Mouse (Mus musculus) limb, embryonic 15.5 days (tissue): Measurements from ENCODE around the gene Anapc11. TPM values are rescaled to one million over a fixed set of nuclear protein-coding genes. Genes with fewer than 3 reads are reported as not detected.

ENCODE experiments used
- ATAC-seq: fragments of 200-750 bp; cut with Nextera tagmentation; 2 replicates; pipeline ENCODE4 v1.8.0; 2017; ENCODE audit warnings: low read depth, moderate TSS enrichment; ENCODE audit not compliant: insufficient number of reproducible peaks, low FRiP score, low TSS enrichment
- H3K27ac ChIP-seq: fragments of 300-500 bp; sonication (generic); 2 replicates; pipeline ENCODE4 v1.5.1; 2015; ENCODE audit warnings: moderate library complexity, mild to moderate bottlenecking, inconsistent platforms
- H3K27me3 ChIP-seq: fragments of 300-500 bp; sonication (generic); 2 replicates; pipeline ENCODE4 v1.6.1; 2015; ENCODE audit warnings: inconsistent platforms
- H3K36me3 ChIP-seq: fragments of 300-500 bp; sonication (generic); 2 replicates; pipeline ENCODE4 v1.6.1; 2015; ENCODE audit warnings: inconsistent platforms
- H3K4me1 ChIP-seq: fragments of 300-500 bp; sonication (generic); 2 replicates; pipeline ENCODE4 v1.6.1; 2015; ENCODE audit warnings: inconsistent platforms
- H3K4me2 ChIP-seq: fragments of 300-500 bp; sonication (generic); 2 replicates; pipeline ENCODE4 v1.6.1; 2015; ENCODE audit warnings: mild to moderate bottlenecking, inconsistent platforms
- H3K4me3 ChIP-seq: fragments of 300-500 bp; sonication (generic); 2 replicates; pipeline ENCODE4 v1.5.1; 2015; ENCODE audit warnings: mild to moderate bottlenecking, inconsistent platforms
- H3K9ac ChIP-seq: fragments of 300-500 bp; sonication (generic); 2 replicates; pipeline ENCODE4 v1.6.1; 2015; ENCODE audit warnings: inconsistent platforms
- H3K9me3 ChIP-seq: fragments of 300-500 bp; sonication (generic); 2 replicates; pipeline ENCODE4 v1.6.1; 2016; ENCODE audit warnings: inconsistent platforms
- WGBS: fragments of 180-500 bp; shearing (Covaris S2); methylation state at CpG from one replicate; pipeline ENCODE4 v1.1.7; 2015; 5-methylcytosine and 5-hydroxymethylcytosine counted together
- polyA plus RNA-seq: library from polyadenylated mRNA; unstranded; fragments of >200 nt; fragmentation: Nextera tagmentation; extraction: Ambion mirVana; gene quantifications from 2 replicates; pipeline ENCODE4 v1.2.1, GENCODE M21; 2015

Gene Anapc11
- polyA plus RNA-seq, 1 experiment from 2014 or later: 215 TPM

GRCm38 (mm10) chr11:120562949-120563348 is 35.3 kb upstream of the Anapc11 start:
- Histone ChIP-seq H3K27me3 (no peaks in the 10 kb centered on the region), H3K4me1 (no peaks in the 10 kb centered on the region), H3K4me3 (no peak overlapping the region), H3K36me3 (peaks cover 91% of the 10 kb centered on the region), H3K4me2 (no peak overlapping the region), H3K9ac (no peak overlapping the region), H3K9me3 (no peaks in the 10 kb centered on the region), H3K27ac (no peak overlapping the region)
- WGBS: 95% methylated on average over 13 of the region's 13 CpGs
- no peak for ATAC-seq

- H3K4me1 ChIP-seq: peaks cover 5% of the 10 kb centered on the region
- ATAC-seq: no peak
Observed at GRCm38 (mm10) chr11:120565114-120565513, 33.1 kb upstream of the Anapc11 start.

DNA sequence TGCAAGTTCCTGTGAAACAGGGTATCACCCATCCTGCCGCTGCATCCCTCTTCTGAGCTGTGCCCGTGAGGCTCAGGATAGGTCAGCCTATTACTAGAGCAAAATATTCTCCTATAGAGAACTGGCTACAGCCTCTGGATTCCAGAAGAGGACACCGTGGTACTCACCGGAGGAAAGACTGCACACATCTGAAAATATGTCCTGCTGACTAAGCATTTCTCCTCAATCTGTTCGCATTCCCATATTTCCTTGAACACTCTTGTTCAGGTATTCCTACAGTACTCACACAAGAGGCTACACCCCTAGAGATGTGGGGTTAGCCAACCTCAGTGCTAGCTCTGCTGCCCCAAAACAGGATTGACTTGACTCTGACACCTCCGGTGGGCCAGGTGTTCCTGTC is 29.9 kb upstream of the Anapc11 start:
- Histone ChIP-seq H3K27ac (no peak overlapping the region), H3K4me3 (no peak overlapping the region), H3K4me2 (no peak overlapping the region), H3K4me1 (peaks cover 20% of the 10 kb centered on the region), H3K9ac (no peak overlapping the region), H3K9me3 (no peaks in the 10 kb centered on the region), H3K36me3 (peaks cover 73% of the 10 kb centered on the region), H3K27me3 (no peaks in the 10 kb centered on the region)
- no peak for ATAC-seq
- WGBS: 88% methylated on average over 6 of the region's 6 CpGs

More at GRCm38 (mm10) chr11:120565114-120565513, 33.1 kb upstream of the Anapc11 start:
- 84% methylated on average over 9 of the region's 9 CpGs for WGBS
- no peak overlapping the region for H3K4me2 ChIP-seq
- H3K27ac ChIP-seq: no peak overlapping the region
- no peaks in the 10 kb centered on the region for H3K9me3 ChIP-seq
- peaks cover 92% of the 10 kb centered on the region for H3K36me3 ChIP-seq
- H3K27me3 ChIP-seq: no peaks in the 10 kb centered on the region
- no peak overlapping the region for H3K4me3 ChIP-seq
- H3K9ac ChIP-seq: no peak overlapping the region

GRCm38 (mm10) chr11:120571122-120571521 is 27.1 kb upstream of the Anapc11 start:
- H3K27ac ChIP-seq: no peak overlapping the region
- no peaks in the 10 kb centered on the region for H3K27me3 ChIP-seq
- 71% methylated on average over 3 of the region's 3 CpGs for WGBS
- H3K4me3 ChIP-seq: peak overlapping the region; percentile 80
- H3K9ac ChIP-seq: peak overlapping the region; percentile 94
- H3K9me3 ChIP-seq: no peaks in the 10 kb centered on the region
- peaks cover 46% of the 10 kb centered on the region for H3K36me3 ChIP-seq
- H3K4me2 ChIP-seq: peak overlapping the region; percentile 76
- peaks cover 28% of the 10 kb centered on the region for H3K4me1 ChIP-seq
- ATAC-seq: no peak

- ATAC-seq: no peak
- 8% methylated on average over 11 of the region's 11 CpGs for whole genome bisulfite sequencing
- no peaks in the 10 kb centered on the region for H3K9me3 ChIP-seq
- peak overlapping the region; percentile 94 for H3K9ac ChIP-seq
- H3K4me2 ChIP-seq: peak overlapping the region; percentile 76
- peaks cover 28% of the 10 kb centered on the region for H3K4me1 ChIP-seq
- peak overlapping the region; percentile 80 for H3K4me3 ChIP-seq
- H3K27me3 ChIP-seq: no peaks in the 10 kb centered on the region
- H3K27ac ChIP-seq: peak overlapping the region; percentile 97
- H3K36me3 ChIP-seq: peaks cover 40% of the 10 kb centered on the region
Observed at GRCm38 (mm10) chr11:120571754-120572416, 26.3 kb upstream of the Anapc11 start.

- 0% methylated on average over 23 of the region's 24 CpGs for WGBS
- peak overlapping the region; percentile 80 for H3K4me3 ChIP-seq
- ATAC-seq: peak; percentile 8; the same call in 1 of the 2 replicates
Observed at GRCm38 (mm10) chr11:120572417-120572751, 25.8 kb upstream of the Anapc11 start.

GRCm38 (mm10) chr11:120572752-120573584 is 25.3 kb upstream of the Anapc11 start, which contains the start of gene P4hb:
P4hb (minus strand) TSS chr11:120573253.
- Histone ChIP-seq H3K9me3 (no peaks in the 10 kb centered on the region), H3K27me3 (no peaks in the 10 kb centered on the region), H3K27ac (peak within 1 kb of the TSS; percentile 97), H3K4me1 (peaks cover 28% of the 10 kb centered on the region), H3K4me2 (peak within 1 kb of the TSS; percentile 76), H3K4me3 (peak within 1 kb of the TSS; percentile 80), H3K9ac (peak within 1 kb of the TSS; percentile 94), H3K36me3 (peaks cover 40% of the 10 kb centered on the region)
- peak; percentile 96 for ATAC-seq
- WGBS: under 1% methylated on average over 94 of the region's 94 CpGs

More at GRCm38 (mm10) chr11:120572417-120572751, 25.8 kb upstream of the Anapc11 start:
- Histone ChIP-seq H3K4me2 (peak overlapping the region; percentile 76), H3K27me3 (no peaks in the 10 kb centered on the region), H3K36me3 (peaks cover 40% of the 10 kb centered on the region), H3K9me3 (no peaks in the 10 kb centered on the region), H3K4me1 (peaks cover 28% of the 10 kb centered on the region), H3K27ac (peak overlapping the region; percentile 97), H3K9ac (peak overlapping the region; percentile 94)

DNA sequence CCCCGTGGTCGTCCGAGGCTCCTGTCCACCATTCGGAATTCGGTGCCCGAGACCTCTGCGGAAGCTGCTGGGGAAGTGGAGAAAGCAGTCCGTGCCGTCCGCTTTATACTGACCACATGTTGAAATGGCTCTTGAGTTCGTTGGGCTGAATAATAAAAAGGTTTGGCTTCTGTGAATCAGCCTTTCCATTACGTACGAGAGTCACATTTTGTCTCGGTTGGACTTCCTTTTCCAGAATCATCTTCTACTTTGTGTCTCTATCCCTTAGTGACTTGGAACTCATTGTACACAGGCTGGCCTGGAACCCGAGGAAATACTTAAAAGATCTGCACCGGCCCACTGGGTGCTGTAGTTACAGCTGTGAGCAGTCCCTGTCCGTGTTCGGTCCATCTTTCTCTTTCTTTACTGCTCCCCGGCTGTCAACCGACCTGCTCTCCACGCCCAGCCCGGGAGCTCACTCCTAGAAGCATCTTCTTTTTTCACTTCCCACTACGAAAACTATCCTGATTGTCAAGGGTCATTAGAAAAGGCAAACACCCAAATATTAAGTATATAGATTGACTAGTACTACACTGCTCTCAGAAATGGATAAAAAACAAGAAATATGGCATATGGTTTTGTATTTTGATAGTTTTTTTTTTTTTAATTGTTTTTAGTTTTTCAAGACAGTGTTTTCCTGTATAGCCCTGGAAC is 24.5 kb upstream of the Anapc11 start:
- H3K27ac ChIP-seq: peak overlapping the region; percentile 97
- under 1% methylated on average over 23 of the region's 23 CpGs for WGBS
- ATAC-seq: no peak
- H3K4me2 ChIP-seq: peak overlapping the region; percentile 72
- H3K9ac ChIP-seq: peak overlapping the region; percentile 92
- no peaks in the 10 kb centered on the region for H3K9me3 ChIP-seq
- peaks cover 40% of the 10 kb centered on the region for H3K36me3 ChIP-seq
- peaks cover 31% of the 10 kb centered on the region for H3K4me1 ChIP-seq
- no peaks in the 10 kb centered on the region for H3K27me3 ChIP-seq
- peak overlapping the region; percentile 80 for H3K4me3 ChIP-seq

- H3K27ac ChIP-seq: peak overlapping the region; percentile 47
- H3K36me3 ChIP-seq: peaks cover 44% of the 10 kb centered on the region
- peak overlapping the region; percentile 72 for H3K4me2 ChIP-seq
- H3K4me3 ChIP-seq: peak overlapping the region; percentile 80
- 39% methylated on average over 5 of the region's 5 CpGs for WGBS
- H3K9me3 ChIP-seq: no peaks in the 10 kb centered on the region
- ATAC-seq: no peak
- peaks cover 35% of the 10 kb centered on the region for H3K4me1 ChIP-seq
- no peak overlapping the region for H3K9ac ChIP-seq
- H3K27me3 ChIP-seq: no peaks in the 10 kb centered on the region
Observed at GRCm38 (mm10) chr11:120574278-120574600, 24.0 kb upstream of the Anapc11 start.

DNA sequence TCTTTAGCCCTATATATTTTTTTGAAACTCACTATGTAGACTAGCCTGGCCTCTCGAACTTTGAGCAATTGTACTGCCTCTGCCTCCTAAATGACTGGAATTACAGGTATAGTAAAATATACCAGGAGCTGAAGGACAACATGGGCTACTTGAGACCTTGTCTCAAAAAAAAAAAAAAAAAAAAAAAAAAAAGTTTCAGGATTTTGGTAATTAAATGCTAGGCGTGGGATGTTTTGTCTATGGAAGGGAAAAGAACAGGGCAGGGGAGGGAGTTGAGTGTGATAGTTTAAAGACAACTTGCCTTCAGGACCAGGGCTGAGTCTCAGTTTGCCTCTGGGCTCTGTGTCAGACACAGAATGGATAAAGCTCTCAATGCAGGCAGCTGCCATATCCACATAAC is 23.2 kb upstream of the Anapc11 start:
- H3K27me3 ChIP-seq: no peaks in the 10 kb centered on the region
- no peak overlapping the region for H3K4me2 ChIP-seq
- ATAC-seq: no peak
- H3K27ac ChIP-seq: 0 out of 2 replicates have a peak overlapping the region, but pooled peaks have one; percentile 47
- no peak overlapping the region for H3K4me3 ChIP-seq
- peaks cover 43% of the 10 kb centered on the region for H3K4me1 ChIP-seq
- peaks cover 47% of the 10 kb centered on the region for H3K36me3 ChIP-seq
- no peak overlapping the region for H3K9ac ChIP-seq
- H3K9me3 ChIP-seq: no peaks in the 10 kb centered on the region
- WGBS: 72% methylated on average over 2 of the region's 2 CpGs

GRCm38 (mm10) chr11:120575940-120576339 is 22.3 kb upstream of the Anapc11 start:
- Histone ChIP-seq H3K27me3 (no peaks in the 10 kb centered on the region), H3K27ac (no peak overlapping the region), H3K4me3 (no peak overlapping the region), H3K9ac (no peak overlapping the region), H3K36me3 (peaks cover 38% of the 10 kb centered on the region), H3K4me1 (peaks cover 42% of the 10 kb centered on the region), H3K9me3 (no peaks in the 10 kb centered on the region), H3K4me2 (no peak overlapping the region)
- no peak for ATAC-seq
